Mouse (Mus musculus): ENCODE data around the gene Spp2. TPM values are rescaled to one million over a fixed set of nuclear protein-coding genes. Genes with fewer than 3 reads are reported as not detected.

Spp2 gene
- polyA plus RNA-seq (2012; ENCODE audit: insufficient read depth, insufficient read length, missing spikeins), result not detected in 2 replicates

DNA sequence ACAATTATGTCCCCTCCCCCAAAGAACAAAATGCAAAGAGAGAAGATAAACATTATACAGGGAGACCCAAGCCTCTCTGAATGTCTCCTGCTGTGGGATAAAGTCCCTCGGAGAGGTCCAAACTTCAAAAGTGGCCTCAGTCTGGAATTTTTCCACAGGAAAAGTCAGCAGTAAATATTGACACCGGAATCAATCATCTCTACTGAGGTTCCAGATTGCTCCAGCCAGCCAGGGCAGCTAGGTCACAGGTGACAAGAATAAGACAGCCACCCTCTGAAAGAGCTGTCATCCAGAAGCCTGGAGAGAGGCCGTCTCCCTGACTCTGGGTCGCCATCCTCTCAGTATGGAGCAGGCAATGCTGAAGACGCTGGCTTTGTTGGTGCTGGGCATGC lies at the start of gene Spp2:
Spp2 (plus strand) TSS at position 155 of the 392 bp plus-strand sequence.
- no peaks in the 10 kb centered on the region for H3K4me1 ChIP-seq (ENCODE audit: control insufficient read depth, insufficient read depth, insufficient read length, low read length)
- no peak within 1 kb of the TSS for H3K4me3 ChIP-seq (ENCODE audit: insufficient read depth, low read depth, low read length)
- no peak within 1 kb of the TSS for H3K27ac ChIP-seq (replicated peaks; ENCODE audit: low read depth, low read length)

DNA sequence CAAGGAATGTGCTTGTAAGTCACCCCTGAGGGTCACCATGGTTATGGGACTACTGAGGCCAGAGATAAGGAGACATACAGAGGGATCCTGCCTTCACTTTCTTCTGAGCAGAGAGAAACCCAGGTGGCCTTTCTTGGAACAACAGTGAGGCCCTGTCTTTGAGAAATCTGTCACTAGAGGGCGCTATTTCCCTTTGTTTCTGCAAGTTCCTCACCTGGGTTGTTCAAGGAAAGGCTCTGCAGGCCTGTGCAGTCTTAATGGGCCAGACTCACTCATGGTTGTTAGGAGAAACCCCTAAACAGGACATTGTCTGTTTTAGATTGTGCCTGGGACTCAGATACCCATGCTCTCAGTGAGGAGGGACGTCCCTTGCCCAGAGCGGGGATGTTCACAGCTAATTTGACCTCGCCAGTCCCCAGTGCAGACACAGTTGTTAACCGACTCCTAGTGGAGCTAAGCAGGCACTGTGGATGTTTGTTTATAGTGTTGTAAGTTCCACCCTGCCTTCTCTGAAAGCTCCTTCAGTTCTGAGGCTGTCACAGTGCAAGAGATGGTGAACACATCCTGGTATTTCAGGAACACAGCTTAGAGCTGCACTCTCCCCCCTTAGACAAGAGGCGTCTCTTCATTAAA lies 49.2 kb upstream of the Spp2 start:
- H3K4me1 ChIP-seq (ENCODE audit: control insufficient read depth, insufficient read depth, insufficient read length, low read length), result no peaks in the 10 kb centered on the region
- no peak overlapping the region for H3K4me3 ChIP-seq (ENCODE audit: insufficient read depth, low read depth, low read length)
- H3K27ac ChIP-seq (replicated peaks; ENCODE audit: low read depth, low read length), result no peak overlapping the region

DNA sequence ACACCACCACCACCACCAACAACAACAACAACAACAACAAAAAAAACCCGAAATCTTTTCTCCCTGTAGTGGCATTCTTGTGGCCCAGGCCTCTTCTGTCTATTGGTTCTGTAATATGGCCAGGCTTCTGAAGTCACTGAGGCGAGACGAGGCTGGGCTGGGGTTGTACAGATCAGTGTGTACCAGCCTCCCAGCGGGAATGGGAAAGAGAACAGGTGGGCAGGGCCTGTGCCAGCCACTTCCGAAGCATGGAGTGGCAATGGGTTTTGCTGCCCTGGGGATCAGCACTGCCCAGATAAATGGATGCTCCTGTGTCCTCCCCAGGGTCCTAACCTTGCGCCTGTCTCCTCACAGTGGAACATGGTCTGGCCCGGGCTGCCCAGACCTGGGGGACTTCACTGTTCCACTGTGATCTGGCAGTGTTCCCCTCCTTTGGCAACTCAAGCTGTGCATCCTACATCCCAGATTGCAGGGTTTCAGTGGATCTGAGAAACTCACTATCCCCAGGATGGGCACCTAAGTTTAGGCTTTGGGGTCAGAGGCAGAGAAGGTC lies 48.6 kb upstream of the Spp2 start:
- Histone ChIP-seq H3K4me1 (ENCODE audit: control insufficient read depth, insufficient read depth, insufficient read length, low read length) (no peaks in the 10 kb centered on the region), H3K27ac (replicated peaks; ENCODE audit: low read depth, low read length) (no peak overlapping the region), H3K4me3 (ENCODE audit: insufficient read depth, low read depth, low read length) (no peak overlapping the region)

DNA sequence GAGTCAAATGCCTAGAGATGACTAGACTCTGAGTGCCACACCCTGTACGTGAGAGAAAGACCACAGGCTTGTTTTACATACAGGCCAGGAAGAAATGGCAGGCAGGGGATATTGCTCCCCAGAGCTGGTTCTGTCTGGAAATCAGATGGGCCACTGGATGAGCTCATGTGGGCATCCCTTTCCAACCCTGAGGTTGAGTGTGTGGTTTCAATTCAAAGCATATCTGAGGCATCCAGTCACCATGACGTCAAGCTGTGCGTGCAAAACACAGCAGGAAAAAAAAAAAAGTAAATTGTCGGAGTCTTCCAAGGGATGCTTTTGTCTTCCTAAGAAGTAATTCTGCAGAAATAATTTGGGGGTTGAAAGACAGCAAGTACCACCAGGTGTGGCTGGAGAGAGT lies 45.7 kb upstream of the Spp2 start:
- H3K27ac ChIP-seq (replicated peaks; ENCODE audit: low read depth, low read length), result no peak overlapping the region
- H3K4me1 ChIP-seq (ENCODE audit: control insufficient read depth, insufficient read depth, insufficient read length, low read length), result no peaks in the 10 kb centered on the region
- no peak overlapping the region for H3K4me3 ChIP-seq (ENCODE audit: insufficient read depth, low read depth, low read length)

DNA sequence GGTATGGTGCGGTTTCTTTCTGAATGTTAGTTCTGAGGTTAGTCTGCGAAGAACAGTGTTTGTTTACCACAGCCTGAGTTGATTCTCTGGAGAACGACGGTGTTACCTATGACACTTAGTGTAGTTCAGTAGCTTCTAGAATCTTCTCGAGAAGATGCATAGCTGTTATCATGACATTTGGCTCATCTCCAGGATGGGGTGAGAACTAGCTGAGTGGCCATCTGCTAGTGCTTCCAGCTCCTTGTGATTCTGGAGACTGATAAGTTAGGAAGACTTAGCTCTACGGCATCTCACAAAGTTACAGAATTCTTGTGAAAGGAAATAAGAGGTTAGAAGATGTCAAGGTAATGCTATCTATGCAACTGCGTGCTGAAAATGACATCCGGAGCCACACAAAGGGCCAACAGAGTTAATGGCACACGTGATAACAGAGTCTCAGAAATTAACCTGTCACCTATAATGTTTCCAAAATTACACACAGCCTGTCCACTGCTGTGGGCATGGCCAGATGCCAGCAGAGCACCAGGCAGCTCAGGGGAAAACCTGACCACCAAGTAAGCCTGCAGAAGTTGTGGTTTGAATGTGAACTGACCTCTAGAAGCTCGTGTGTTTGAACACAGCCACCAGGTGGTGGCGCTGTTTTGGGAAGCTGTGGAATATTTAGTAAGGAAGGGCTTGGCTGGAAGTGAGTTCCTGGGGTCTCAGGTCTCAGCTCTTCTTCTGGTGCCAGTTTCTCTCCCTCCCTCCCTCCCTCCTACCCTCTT lies 39.7 kb upstream of the Spp2 start:
- no peak overlapping the region for H3K4me3 ChIP-seq (ENCODE audit: insufficient read depth, low read depth, low read length)
- no peaks in the 10 kb centered on the region for H3K4me1 ChIP-seq (ENCODE audit: control insufficient read depth, insufficient read depth, insufficient read length, low read length)
- H3K27ac ChIP-seq (replicated peaks; ENCODE audit: low read depth, low read length), result no peak overlapping the region

DNA sequence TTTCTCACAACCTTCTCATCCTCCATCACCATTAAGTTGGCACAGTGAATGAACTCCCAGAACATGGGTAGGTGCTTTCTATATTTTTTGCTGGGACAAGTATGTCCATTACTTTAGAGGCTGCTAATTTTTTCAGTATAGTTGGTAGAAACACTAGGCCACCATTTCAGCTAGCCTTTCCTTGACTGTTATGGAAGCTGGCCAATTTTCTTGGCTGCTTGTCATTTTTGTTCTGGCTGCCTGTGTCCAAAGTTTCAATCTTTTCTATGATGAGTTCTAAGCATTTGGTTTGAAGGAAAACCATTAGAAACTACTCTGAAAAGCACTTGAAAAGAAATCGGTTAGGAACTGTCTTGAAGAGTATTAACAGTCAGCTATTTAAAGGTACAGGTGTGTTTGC lies 28.3 kb upstream of the Spp2 start:
- Histone ChIP-seq H3K4me1 (ENCODE audit: control insufficient read depth, insufficient read depth, insufficient read length, low read length) (no peaks in the 10 kb centered on the region), H3K27ac (replicated peaks; ENCODE audit: low read depth, low read length) (no peak overlapping the region), H3K4me3 (ENCODE audit: insufficient read depth, low read depth, low read length) (no peak overlapping the region)

DNA sequence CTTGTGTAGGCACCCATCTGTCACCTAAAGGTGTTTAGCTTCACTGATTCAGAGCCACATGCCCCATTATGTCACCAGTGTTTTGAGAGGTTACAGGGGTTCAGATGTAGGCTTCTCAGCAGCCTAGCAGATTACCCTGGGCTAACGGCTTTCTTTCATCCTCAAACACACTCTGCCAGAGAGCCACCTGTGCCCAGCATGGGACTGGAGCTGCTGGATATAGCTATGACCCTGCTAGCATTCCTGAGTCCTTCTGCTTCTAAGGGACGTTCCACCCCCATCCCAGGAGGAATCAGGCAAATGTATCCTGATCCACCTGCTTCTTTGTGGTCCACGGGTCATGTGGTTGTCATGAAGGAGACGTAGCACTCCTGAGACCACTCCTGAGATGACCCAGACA lies 15.1 kb upstream of the Spp2 start:
- Histone ChIP-seq H3K4me3 (ENCODE audit: insufficient read depth, low read depth, low read length) (no peak overlapping the region), H3K27ac (replicated peaks; ENCODE audit: low read depth, low read length) (no peak overlapping the region), H3K4me1 (ENCODE audit: control insufficient read depth, insufficient read depth, insufficient read length, low read length) (no peaks in the 10 kb centered on the region)

DNA sequence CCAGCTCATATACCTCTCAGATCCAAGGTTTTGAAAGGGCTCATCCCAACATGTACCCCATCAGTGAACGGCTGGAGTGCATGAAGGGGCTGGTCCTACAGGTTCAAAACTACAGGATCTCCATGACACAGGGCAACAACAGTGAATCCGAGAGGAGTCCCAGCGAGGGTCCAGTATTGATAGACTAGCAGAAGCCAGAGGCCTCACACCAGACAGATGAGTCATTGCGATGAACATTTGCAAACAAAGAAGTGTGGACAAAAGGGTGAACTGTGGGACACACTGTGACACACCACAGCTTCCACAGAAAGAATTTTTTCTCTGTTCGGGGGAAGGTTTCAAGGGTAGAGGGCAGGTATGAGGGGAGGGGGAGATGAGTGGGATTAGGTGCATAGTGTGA lies 13.4 kb upstream of the Spp2 start:
- Histone ChIP-seq H3K4me3 (ENCODE audit: insufficient read depth, low read depth, low read length) (no peak overlapping the region), H3K4me1 (ENCODE audit: control insufficient read depth, insufficient read depth, insufficient read length, low read length) (no peaks in the 10 kb centered on the region), H3K27ac (replicated peaks; ENCODE audit: low read depth, low read length) (no peak overlapping the region)

DNA sequence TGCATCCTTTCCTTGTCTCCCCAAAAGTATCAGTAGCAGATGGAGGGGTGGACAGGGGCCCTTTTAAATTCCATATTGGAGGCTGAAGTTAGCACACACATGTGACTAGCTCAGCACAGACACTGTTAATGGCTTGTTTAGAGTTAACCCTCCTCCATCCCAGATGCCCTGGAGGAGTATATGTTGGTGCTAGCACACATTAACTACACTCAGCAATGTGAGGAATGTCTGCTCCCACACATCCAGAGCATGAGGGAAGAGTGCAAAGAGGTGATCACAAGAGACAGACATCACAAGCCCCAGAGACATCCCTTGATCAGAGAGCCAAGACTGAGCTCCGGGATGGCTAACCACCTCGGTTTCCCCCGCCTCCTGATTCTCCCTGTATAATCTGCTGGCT lies 3.4 kb upstream of the Spp2 start:
- no peak overlapping the region for H3K4me3 ChIP-seq (ENCODE audit: insufficient read depth, low read depth, low read length)
- no peak overlapping the region for H3K27ac ChIP-seq (replicated peaks; ENCODE audit: low read depth, low read length)
- H3K4me1 ChIP-seq (ENCODE audit: control insufficient read depth, insufficient read depth, insufficient read length, low read length), result no peaks in the 10 kb centered on the region

DNA sequence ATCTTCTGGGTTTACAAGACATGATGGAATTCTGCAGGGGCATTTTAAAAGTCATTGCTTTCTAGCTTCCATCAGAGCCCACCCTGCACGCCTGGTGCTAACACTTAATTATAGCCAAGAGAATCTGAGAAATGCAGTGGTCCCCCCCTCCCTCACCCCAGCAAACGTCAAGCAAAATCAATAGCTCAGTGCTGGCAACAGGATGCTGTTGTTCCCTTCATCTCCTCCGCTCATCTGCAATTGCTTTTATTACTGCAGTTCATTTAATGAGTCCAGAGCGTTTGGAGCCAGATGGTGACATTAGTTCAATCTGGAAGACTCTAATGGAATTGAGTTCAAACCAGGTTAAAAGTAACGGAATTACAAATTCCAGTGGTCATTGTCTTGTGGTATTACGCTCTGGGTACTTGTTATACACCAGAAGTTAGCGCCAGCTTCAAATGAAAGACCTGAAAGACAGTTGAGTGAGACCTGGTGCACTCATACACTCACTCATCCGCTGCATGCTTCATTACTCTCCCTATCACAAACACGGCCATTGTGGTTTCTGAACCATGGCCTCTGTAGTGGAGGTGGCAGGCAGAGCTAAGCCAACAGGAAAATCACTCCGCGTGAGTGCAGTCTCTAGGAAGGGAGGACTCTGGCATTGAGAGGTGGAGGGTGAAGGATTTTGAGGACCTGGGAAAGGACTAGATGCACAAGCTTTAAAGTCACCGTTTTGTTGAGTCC lies 519 bp upstream of the Spp2 start:
- no peaks in the 10 kb centered on the region for H3K4me1 ChIP-seq (ENCODE audit: control insufficient read depth, insufficient read depth, insufficient read length, low read length)
- H3K4me3 ChIP-seq (ENCODE audit: insufficient read depth, low read depth, low read length), result no peak overlapping the region
- H3K27ac ChIP-seq (replicated peaks; ENCODE audit: low read depth, low read length), result no peak overlapping the region

DNA sequence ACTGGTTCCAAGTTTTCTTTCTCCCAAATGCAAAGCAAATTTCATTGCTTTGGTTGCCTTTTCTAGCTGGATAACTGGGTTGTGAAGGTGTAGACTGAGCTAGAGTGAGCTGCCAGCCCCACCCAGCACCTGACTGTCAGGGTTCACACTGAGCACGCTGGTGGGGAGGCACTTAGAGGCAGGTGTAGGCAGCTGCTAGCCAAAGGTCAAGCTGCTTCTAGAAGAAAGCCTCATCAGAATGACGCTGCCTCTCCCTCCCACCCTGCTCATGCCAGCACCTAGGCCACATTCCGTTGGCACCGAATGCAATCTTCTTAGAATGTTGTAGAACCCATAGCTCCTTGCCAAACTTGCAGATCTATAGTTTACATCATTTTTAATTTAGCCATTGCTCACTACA lies 1.6 kb downstream of the Spp2 start:
- Histone ChIP-seq H3K4me3 (ENCODE audit: insufficient read depth, low read depth, low read length) (no peak overlapping the region), H3K27ac (replicated peaks; ENCODE audit: low read depth, low read length) (no peak overlapping the region)

DNA sequence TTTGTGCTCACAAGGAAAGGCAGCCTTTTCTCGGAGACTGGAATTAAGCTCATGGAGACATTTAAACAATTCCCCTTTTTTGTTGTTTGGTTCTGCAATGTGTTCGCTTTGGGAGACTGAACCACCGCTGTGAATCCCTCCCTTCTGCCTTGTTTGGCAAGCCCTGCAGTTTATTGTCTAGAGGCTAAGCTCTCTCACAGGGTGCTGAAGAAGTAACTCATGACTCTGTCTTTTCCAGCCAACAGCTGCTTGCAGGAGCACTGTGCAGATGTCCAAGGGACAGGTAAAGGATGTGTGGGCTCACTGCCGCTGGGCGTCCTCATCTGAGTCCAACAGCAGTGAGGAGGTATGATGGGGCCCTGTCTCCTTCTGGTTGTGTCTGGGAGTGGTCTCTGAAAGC lies 5.3 kb downstream of the Spp2 start:
- Histone ChIP-seq H3K4me1 (ENCODE audit: control insufficient read depth, insufficient read depth, insufficient read length, low read length) (no peaks in the 10 kb centered on the region), H3K4me3 (ENCODE audit: insufficient read depth, low read depth, low read length) (no peak overlapping the region), H3K27ac (replicated peaks; ENCODE audit: low read depth, low read length) (no peak overlapping the region)

More for the DNA sequence above, 1.6 kb downstream of the Spp2 start:
- H3K4me1 ChIP-seq (ENCODE audit: control insufficient read depth, insufficient read depth, insufficient read length, low read length), result no peaks in the 10 kb centered on the region

DNA sequence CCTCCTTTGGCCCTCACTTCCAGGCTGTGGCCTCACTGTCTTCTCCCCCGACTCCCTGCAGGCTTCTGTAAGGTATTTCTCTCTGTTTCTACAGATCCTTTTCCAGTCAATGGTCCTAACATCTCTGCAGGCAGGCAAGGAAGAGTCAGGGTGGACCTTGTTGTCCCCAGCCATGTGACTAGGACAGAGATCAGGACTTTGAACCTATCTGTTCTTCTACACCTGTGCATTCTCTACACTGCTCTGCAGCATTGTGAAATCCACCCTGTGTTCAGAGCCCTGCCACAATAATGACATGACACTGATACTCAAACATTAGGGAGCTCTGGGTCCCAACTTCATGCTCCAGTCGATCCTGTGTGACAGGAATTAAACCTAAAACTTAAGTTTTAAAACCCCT lies 12.2 kb downstream of the Spp2 start:
- no peak overlapping the region for H3K4me3 ChIP-seq (ENCODE audit: insufficient read depth, low read depth, low read length)
- no peak overlapping the region for H3K27ac ChIP-seq (replicated peaks; ENCODE audit: low read depth, low read length)
- H3K4me1 ChIP-seq (ENCODE audit: control insufficient read depth, insufficient read depth, insufficient read length, low read length), result no peaks in the 10 kb centered on the region

DNA sequence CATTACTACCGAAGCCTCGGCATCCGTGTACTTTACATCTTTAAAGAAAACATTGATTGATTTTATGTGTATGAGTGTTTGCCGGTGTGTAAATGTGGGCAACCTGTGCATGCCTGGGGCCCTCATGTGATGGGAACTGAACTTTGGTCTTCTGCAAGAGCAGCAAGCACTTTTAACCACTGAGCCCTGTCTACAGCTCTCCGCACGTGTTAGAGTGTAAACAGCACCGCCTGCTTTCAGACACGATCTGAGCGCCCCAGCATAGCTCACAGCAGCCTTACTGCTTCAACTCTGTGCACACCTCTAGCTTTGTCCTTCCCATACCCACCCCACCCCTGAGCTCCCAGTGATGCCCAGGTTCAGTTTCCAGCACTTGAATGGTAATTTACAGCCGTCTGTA lies 15.3 kb downstream of the Spp2 start:
- Histone ChIP-seq H3K27ac (replicated peaks; ENCODE audit: low read depth, low read length) (no peak overlapping the region), H3K4me1 (ENCODE audit: control insufficient read depth, insufficient read depth, insufficient read length, low read length) (no peaks in the 10 kb centered on the region), H3K4me3 (ENCODE audit: insufficient read depth, low read depth, low read length) (no peak overlapping the region)

DNA sequence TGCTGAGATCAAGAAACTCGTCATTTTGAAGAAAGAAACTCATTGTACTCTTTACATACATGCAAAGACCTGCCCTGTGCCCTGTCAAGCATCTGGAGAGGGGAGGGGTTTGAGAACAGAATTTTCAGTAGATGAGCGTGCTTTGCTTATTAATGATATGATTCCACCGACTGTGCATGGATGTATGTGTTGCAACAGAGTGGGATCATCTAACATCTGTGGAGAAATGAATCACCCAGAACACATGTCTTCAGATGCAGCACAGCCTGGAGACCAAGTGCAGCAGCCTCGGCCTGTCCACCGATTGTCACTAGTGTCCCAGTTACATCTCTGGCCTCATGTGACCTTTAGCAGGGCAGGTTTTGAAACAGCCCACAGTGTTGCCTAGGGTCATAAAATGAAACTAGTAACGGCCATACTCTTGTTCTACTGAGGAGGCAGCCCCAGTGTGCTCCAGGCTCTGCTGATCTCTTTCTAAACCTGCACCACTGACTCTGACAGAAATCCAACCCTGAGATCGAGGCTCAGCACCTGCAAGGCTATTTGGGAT lies 16.2 kb downstream of the Spp2 start:
- H3K4me1 ChIP-seq (ENCODE audit: control insufficient read depth, insufficient read depth, insufficient read length, low read length), result no peaks in the 10 kb centered on the region

More for the DNA sequence above, 16.2 kb downstream of the Spp2 start:
- Histone ChIP-seq H3K27ac (replicated peaks; ENCODE audit: low read depth, low read length) (no peak overlapping the region), H3K4me3 (ENCODE audit: insufficient read depth, low read depth, low read length) (no peak overlapping the region)

Data from brown adipose tissue, adult 24 weeks (tissue).